Mouse (Mus musculus) neural tube, embryonic 15.5 days (tissue): ENCODE measurements around the gene Gm21992. TPM values are rescaled to one million over a fixed set of nuclear protein-coding genes. Genes with fewer than 3 reads are reported as not detected.

Source experiments
- ATAC-seq: fragments of 200-750 bp; cut with Nextera tagmentation; 2 replicates; pipeline ENCODE4 v1.8.0; 2017; ENCODE audit warnings: mild to moderate bottlenecking, moderate TSS enrichment, moderate library complexity; ENCODE audit not compliant: low FRiP score
- H3K27ac ChIP-seq: fragments of 300-500 bp; sonication (generic); replicated peaks from 2 replicates; pipeline ENCODE4 v1.5.1; 2015; ENCODE audit warnings: mild to moderate bottlenecking, inconsistent platforms
- H3K27me3 ChIP-seq: fragments of 300-500 bp; sonication (generic); replicated peaks from 2 replicates; pipeline ENCODE4 v1.6.1; 2015; ENCODE audit warnings: inconsistent platforms
- H3K36me3 ChIP-seq: fragments of 300-500 bp; sonication (generic); 2 replicates; pipeline ENCODE4 v1.6.1; 2015; ENCODE audit warnings: inconsistent platforms
- H3K4me1 ChIP-seq: fragments of 300-500 bp; sonication (generic); 2 replicates; pipeline ENCODE4 v1.6.1; 2015; ENCODE audit warnings: inconsistent platforms
- H3K4me2 ChIP-seq: fragments of 300-500 bp; sonication (generic); 2 replicates; pipeline ENCODE4 v1.6.1; 2015; ENCODE audit warnings: inconsistent platforms, mild to moderate bottlenecking, moderate library complexity
- H3K4me3 ChIP-seq: fragments of 300-500 bp; sonication (generic); replicated peaks from 2 replicates; pipeline ENCODE4 v1.5.1; 2015; ENCODE audit warnings: mild to moderate bottlenecking, inconsistent platforms
- H3K9ac ChIP-seq: fragments of 300-500 bp; sonication (generic); replicated peaks from 2 replicates; pipeline ENCODE4 v1.6.1; 2015; ENCODE audit warnings: mild to moderate bottlenecking, inconsistent platforms
- H3K9me3 ChIP-seq: fragments of 300-500 bp; sonication (generic); replicated peaks from 2 replicates; pipeline ENCODE4 v1.6.1; 2016; ENCODE audit warnings: inconsistent platforms
- WGBS: fragments of 180-500 bp; shearing (Covaris S2); methylation state at CpG from one replicate; pipeline ENCODE4 v1.1.7; 2015; ENCODE audit warnings: mixed read lengths; 5-methylcytosine and 5-hydroxymethylcytosine counted together
- polyA plus RNA-seq: library from polyadenylated mRNA; unstranded; fragments of >200 nt; fragmentation: Nextera tagmentation; extraction: Ambion mirVana; gene quantifications from 2 replicates; pipeline ENCODE4 v1.2.1, GENCODE M21; 2015

The Gm21992 gene
- polyA plus RNA-seq, 1 experiment from 2014 or later = 14.8 TPM

DNA sequence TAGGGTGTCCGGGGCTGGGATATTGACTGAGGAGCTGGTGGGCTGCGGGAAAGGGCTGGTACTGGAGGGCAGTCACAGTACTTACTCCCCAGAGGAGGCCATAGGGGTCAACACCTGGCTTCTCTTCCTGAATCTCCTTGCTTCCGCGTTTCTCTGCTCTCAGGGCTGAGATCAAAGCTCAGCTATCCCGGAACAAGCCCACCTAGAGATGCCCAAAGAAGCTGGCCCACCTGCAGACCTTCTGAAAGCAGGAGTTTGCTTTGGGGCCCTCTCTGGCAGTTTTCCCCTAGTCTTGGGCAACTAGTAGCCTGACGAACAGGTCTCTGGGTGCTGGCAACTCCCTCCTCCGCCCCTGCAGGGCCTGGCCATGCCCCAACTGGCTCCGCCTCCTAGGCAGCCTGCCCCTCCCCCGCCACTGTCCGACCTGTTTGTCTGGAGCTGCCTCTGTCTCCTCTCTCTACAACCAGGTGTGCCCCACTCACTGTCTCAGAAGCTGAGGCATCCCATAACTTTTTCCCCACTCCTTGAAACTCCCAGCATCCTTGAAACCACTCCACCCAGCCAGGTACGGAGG lies 90.7 kb downstream of the Gm21992 start:
- no peak overlapping the region for H3K9ac ChIP-seq
- no peaks in the 10 kb centered on the region for H3K9me3 ChIP-seq
- H3K36me3 ChIP-seq = peaks cover 36% of the 10 kb centered on the region
- H3K4me1 ChIP-seq = 0 out of 2 replicates have a peak, but pooled peaks cover 3% of the 10 kb centered on the region
- H3K27me3 ChIP-seq = no peaks in the 10 kb centered on the region
- no peak overlapping the region for H3K4me2 ChIP-seq
- WGBS = 21% methylated on average over 11 of the region's 11 CpGs
- H3K4me3 ChIP-seq = no peak overlapping the region
- ATAC-seq = no peak
- no peak overlapping the region for H3K27ac ChIP-seq

DNA sequence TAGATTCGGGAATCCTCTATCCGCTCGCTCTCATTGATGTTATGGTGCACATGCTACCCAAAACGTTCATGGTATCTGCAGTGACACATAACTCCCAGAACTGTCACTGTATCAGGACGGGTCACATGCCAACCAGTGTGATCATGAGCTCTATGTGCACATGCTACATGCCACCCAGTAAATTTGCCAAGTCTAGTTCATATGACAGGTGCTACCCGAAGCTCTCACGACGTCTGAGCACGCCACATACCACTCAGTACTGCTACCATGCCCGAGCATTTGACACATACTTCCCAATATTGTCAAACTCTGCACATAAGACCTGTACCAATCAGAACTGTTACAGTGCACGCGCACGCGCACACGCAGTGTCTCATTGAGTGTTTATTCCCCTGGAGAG lies 91.3 kb downstream of the Gm21992 start:
- Histone ChIP-seq H3K4me1 (peaks cover 3% of the 10 kb centered on the region), H3K27ac (no peak overlapping the region), H3K36me3 (peaks cover 30% of the 10 kb centered on the region), H3K9me3 (no peaks in the 10 kb centered on the region), H3K4me2 (no peak overlapping the region), H3K27me3 (no peaks in the 10 kb centered on the region), H3K9ac (no peak overlapping the region), H3K4me3 (no peak overlapping the region)
- ATAC-seq = no peak
- 81% methylated on average over 15 of the region's 15 CpGs for whole genome bisulfite sequencing

DNA sequence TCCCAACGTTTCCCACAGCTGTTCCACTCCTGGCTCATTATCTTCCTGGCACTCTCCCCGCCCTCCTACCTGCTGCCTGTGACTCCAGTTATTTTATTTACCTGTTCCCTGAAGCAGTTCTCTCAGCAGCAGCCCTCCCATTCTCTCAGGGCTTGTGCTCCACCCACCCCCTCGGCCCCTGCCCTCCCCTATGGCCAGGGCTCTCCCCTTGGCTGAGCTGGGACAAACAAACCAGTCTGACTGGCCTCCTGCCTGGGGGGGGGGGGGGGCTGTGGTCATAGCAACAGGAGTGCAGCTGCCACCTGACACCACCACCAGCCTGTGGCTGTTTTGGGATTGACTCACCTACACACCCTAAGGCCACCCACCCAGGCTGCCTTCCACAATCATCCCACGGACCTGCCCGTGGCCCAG lies 92.1 kb downstream of the Gm21992 start:
- H3K9ac ChIP-seq = no peak overlapping the region
- H3K27me3 ChIP-seq = no peaks in the 10 kb centered on the region
- no peaks in the 10 kb centered on the region for H3K9me3 ChIP-seq
- H3K27ac ChIP-seq = no peak overlapping the region
- peaks cover 11% of the 10 kb centered on the region for H3K4me1 ChIP-seq
- peaks cover 24% of the 10 kb centered on the region for H3K36me3 ChIP-seq
- no peak for ATAC-seq
- H3K4me3 ChIP-seq = no peak overlapping the region
- WGBS = 31% methylated on average over 5 of the region's 5 CpGs
- no peak overlapping the region for H3K4me2 ChIP-seq

GRCm38 (mm10) chr19:4718716-4719115 lies 92.7 kb downstream of the Gm21992 start:
- 38% methylated on average over 11 of the region's 12 CpGs for WGBS

DNA sequence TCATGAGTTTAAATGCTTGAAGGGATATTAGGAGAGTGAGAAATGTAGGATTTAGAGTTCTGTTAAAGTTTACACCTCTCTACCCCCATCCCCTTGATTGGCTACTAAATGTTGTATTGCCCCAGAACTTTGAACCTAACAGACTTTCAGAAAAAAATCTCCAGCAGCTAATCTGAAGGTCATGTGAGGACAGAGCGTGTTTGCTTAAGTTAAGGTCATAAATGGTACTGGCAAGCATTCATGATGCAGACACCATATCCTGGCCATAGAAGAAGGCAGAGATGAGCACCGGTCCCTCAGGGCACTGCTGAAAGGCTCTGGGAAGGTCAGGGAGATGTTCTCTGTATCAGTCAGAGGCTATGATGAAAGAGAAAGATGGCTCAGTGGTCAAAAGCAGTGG lies 94.1 kb downstream of the Gm21992 start:
- H3K9ac ChIP-seq = no peak overlapping the region
- H3K27me3 ChIP-seq = no peaks in the 10 kb centered on the region
- H3K9me3 ChIP-seq = no peaks in the 10 kb centered on the region
- no peak overlapping the region for H3K4me3 ChIP-seq
- H3K27ac ChIP-seq = no peak overlapping the region
- ATAC-seq = no peak
- no peak overlapping the region for H3K4me2 ChIP-seq
- peaks cover 20% of the 10 kb centered on the region for H3K36me3 ChIP-seq
- H3K4me1 ChIP-seq = peaks cover 22% of the 10 kb centered on the region
- WGBS = 94% methylated on average over 2 of the region's 2 CpGs

More at GRCm38 (mm10) chr19:4718716-4719115, 92.7 kb downstream of the Gm21992 start:
- Histone ChIP-seq H3K9ac (no peak overlapping the region), H3K27ac (no peak overlapping the region), H3K4me2 (no peak overlapping the region), H3K4me1 (peaks cover 17% of the 10 kb centered on the region), H3K36me3 (peaks cover 20% of the 10 kb centered on the region), H3K27me3 (no peaks in the 10 kb centered on the region), H3K9me3 (no peaks in the 10 kb centered on the region), H3K4me3 (no peak overlapping the region)
- no peak for ATAC-seq

DNA sequence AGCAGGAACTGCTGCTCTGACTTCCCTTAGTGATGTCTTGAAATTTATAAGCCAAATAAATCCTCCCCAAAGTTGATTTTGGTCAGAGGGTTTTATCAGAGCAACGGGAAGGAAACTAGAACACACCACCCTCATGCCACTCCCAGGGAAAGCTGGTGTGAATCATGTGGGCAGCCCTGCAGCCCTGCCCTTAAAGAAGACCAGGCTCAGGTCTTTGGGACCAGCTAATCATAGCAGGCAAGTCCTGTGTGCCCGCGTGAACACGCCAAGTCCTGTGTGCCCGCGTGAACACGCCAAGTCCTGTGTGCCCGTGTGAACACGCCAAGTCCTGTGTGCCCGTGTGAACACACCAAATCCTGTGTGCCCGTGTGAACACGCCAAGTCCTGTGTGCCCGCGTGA lies 94.7 kb downstream of the Gm21992 start:
- H3K4me1 ChIP-seq = peaks cover 22% of the 10 kb centered on the region
- H3K9ac ChIP-seq = no peak overlapping the region
- 97% methylated on average over 14 of the region's 14 CpGs for WGBS
- no peaks in the 10 kb centered on the region for H3K9me3 ChIP-seq
- no peak overlapping the region for H3K27ac ChIP-seq
- H3K27me3 ChIP-seq = no peaks in the 10 kb centered on the region
- H3K4me2 ChIP-seq = no peak overlapping the region
- peaks cover 20% of the 10 kb centered on the region for H3K36me3 ChIP-seq
- H3K4me3 ChIP-seq = no peak overlapping the region
- ATAC-seq = no peak

DNA sequence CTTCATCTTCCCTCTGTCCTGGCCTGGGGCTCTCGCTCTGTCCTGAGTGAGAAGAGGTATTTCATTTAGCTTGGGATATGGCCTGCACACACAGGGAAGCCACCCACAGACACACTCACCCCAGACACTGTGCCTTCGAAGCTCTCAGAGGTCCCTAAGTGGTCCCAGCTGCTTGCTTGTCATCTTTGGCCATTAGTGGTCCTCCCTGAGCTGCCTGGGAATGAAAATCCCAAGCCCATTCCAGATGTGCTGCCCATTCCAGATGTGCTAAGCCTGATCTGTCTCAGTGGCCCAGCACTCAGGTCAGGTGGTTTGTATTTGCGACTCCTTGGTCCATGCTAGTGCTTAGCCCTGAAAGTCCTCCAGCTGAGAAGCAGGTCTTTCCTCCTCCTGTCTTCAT lies 97.5 kb downstream of the Gm21992 start:
- Histone ChIP-seq H3K36me3 (no peaks in the 10 kb centered on the region; the same call in 1 of the 2 replicates), H3K27me3 (no peaks in the 10 kb centered on the region), H3K4me3 (peak overlapping the region; percentile 68), H3K9me3 (no peaks in the 10 kb centered on the region), H3K9ac (peak overlapping the region; percentile 81), H3K27ac (no peak overlapping the region), H3K4me2 (peak overlapping the region; percentile 85), H3K4me1 (peaks cover 38% of the 10 kb centered on the region)
- ATAC-seq = no peak
- 41% methylated on average over 3 of the region's 3 CpGs for WGBS

DNA sequence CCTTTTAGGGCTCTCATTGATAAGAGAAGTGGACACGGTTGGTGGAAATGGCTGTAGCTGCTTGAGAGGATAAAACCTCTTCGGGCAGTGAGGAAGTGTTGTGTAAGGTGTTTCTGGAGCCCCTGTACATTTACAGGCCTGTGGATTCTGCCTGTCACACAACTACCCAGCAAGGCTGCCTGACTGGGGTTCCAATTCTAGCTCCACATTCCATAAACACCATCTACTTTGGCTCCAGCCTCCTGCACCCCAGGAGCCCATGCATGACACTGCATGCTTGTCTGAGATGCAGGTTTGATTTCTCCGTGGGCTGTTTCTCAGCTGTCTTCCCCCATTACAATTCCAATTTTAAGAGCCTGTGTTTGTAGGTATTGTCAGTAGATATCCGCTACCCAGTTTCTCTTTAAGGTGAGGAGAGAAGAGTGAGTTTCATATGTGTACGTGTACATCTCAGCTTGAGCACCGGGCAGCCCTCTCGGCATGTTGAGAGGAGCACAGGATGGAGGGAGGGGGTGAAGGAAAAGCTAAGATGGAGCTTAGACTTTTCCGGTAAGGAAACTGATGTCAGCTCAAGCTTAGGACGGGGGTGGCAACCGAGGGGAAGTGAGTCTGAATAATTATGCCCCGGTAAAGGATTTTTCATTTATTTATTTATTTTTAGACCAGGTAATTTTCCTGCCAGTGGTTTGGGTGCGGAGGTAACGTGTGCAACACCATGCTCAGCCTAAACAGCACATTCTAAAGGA lies 98.5 kb downstream of the Gm21992 start:
- peak overlapping the region; percentile 81 for H3K9ac ChIP-seq
- 21% methylated on average over 13 of the region's 13 CpGs for WGBS
- peak overlapping the region; percentile 68 for H3K4me3 ChIP-seq
- H3K9me3 ChIP-seq = no peaks in the 10 kb centered on the region
- peak overlapping the region; percentile 97 for H3K27ac ChIP-seq
- H3K27me3 ChIP-seq = no peaks in the 10 kb centered on the region
- H3K36me3 ChIP-seq = no peaks in the 10 kb centered on the region
- H3K4me2 ChIP-seq = peak overlapping the region; percentile 85
- ATAC-seq = 0 out of 2 replicates have a peak, but pooled peaks have one; percentile 12
- peaks cover 35% of the 10 kb centered on the region for H3K4me1 ChIP-seq

GRCm38 (mm10) chr19:4712156-4712780 lies 99.1 kb downstream of the Gm21992 start:
- H3K4me3 ChIP-seq = peak overlapping the region; percentile 68
- H3K4me1 ChIP-seq = peaks cover 35% of the 10 kb centered on the region
- no peaks in the 10 kb centered on the region for H3K27me3 ChIP-seq
- H3K4me2 ChIP-seq = peak overlapping the region; percentile 85
- ATAC-seq = peak; percentile 33
- H3K9ac ChIP-seq = peak overlapping the region; percentile 81
- H3K36me3 ChIP-seq = no peaks in the 10 kb centered on the region
- H3K9me3 ChIP-seq = no peaks in the 10 kb centered on the region
- peak overlapping the region; percentile 97 for H3K27ac ChIP-seq
- under 1% methylated on average over 57 of the region's 60 CpGs for WGBS

DNA sequence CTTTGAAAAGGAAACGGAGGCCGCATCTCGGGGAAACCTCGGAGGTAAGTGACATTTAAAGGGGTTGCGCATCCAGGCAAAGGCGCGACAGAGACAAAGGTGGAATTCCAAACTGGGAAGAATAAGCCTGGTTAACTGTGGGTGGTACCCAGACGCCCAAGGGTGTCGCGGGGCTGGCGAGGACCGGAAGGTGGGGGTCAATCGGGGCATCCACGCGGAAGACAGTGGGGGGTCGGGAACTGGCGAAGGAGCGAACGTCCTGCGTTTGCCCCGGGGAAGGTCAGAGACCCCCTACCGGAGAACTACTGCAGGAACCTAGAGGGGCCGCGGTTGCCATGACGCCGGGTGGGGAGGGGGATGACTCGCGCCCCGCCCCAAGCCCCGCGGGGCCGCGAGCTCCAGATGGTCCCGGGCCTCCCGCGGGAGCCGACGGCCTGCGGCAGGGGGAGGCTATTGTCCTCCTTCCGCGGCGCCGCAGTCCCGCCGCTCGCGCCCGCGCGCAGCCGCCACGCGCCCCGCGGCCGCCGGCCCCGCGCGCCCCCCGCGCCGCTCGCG lies 99.7 kb downstream of the Gm21992 start:
- Histone ChIP-seq H3K27me3 (no peaks in the 10 kb centered on the region), H3K4me3 (peak overlapping the region; percentile 68)
- 0% methylated on average over 29 of the region's 65 CpGs for WGBS

GRCm38 (mm10) chr19:4711098-4711600 lies 100.3 kb downstream of the Gm21992 start, which contains the start of gene Sptbn2:
Sptbn2 (plus strand) TSS chr19:4711167.
- no peaks in the 10 kb centered on the region for H3K9me3 ChIP-seq
- peak within 1 kb of the TSS; percentile 81 for H3K9ac ChIP-seq
- H3K4me1 ChIP-seq = peaks cover 35% of the 10 kb centered on the region
- H3K4me2 ChIP-seq = peak within 1 kb of the TSS; percentile 85
- peak within 1 kb of the TSS; percentile 68 for H3K4me3 ChIP-seq
- H3K36me3 ChIP-seq = no peaks in the 10 kb centered on the region
- peak; percentile 53 for ATAC-seq
- WGBS = 4% methylated on average over 13 of the region's 13 CpGs
- H3K27me3 ChIP-seq = no peaks in the 10 kb centered on the region
- H3K27ac ChIP-seq = peak within 1 kb of the TSS; percentile 97

More for the DNA sequence above, 99.7 kb downstream of the Gm21992 start:
- Histone ChIP-seq H3K4me1 (peaks cover 35% of the 10 kb centered on the region), H3K27ac (peak overlapping the region; percentile 97), H3K4me2 (peak overlapping the region; percentile 85), H3K9ac (peak overlapping the region; percentile 81), H3K9me3 (no peaks in the 10 kb centered on the region), H3K36me3 (no peaks in the 10 kb centered on the region)
- peak; percentile 80 for ATAC-seq
